Mouse (Mus musculus) E14TG2a.4 (cell line): ENCODE results near the gene Izumo3.

Experiments
- CTCF ChIP-seq: conservative IDR thresholded peaks from 2 replicates; pipeline ENCODE4 v1.5.1; 2014; ENCODE audit warnings: low read length
- POU5F1 ChIP-seq: IDR thresholded peaks from 2 replicates; pipeline ENCODE4 v1.6.1; 2014; ENCODE audit warnings: low read length, borderline replicate concordance

DNA sequence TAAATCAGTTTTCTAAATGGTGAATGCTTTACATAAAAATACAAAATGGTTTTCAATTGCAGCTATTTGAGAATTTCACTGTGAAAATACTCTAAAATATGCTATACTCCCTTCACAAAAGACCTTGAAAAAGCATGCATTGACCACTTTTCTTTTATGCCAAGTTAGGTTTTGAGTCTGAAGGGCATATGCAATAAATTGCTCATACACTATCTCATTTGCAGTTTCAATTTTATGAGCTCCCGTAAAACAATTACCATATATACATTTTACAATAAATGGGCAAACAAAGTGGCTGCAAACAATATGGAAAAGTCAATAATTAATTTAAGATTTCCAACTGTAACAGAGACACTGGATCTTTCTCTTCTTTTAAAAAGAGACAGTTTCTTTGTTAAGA is 5.6 kb upstream of the Izumo3 start:
- no peak for TF ChIP-seq CTCF
- TF ChIP-seq POU5F1 = no peak
